Mouse (Mus musculus): ENCODE measurements around the gene Alox5. TPM values are rescaled to one million over a fixed set of nuclear protein-coding genes. Genes with fewer than 3 reads are reported as not detected.

The Alox5 gene
- polyA plus RNA-seq, 1 experiment = 0.44 TPM

GRCm38 (mm10) chr6:116374136-116374535, 86.8 kb downstream of the Alox5 start:
- no peaks in the 10 kb centered on the region for H3K4me1 ChIP-seq (ENCODE audit: control insufficient read depth, insufficient read depth, low read length)
- H3K27ac ChIP-seq (ENCODE audit: insufficient read depth, low read length) = no peak overlapping the region
- no peak overlapping the region for H3K4me3 ChIP-seq (ENCODE audit: insufficient read depth, low read length)
- TF ChIP-seq POLR2A (IDR thresholded peaks at IDR 0.05; ENCODE audit: low read depth, low read length) = no peak
- no peak for TF ChIP-seq CTCF (IDR thresholded peaks at IDR 0.05; ENCODE audit: borderline replicate concordance, insufficient read depth, low read length)

DNA sequence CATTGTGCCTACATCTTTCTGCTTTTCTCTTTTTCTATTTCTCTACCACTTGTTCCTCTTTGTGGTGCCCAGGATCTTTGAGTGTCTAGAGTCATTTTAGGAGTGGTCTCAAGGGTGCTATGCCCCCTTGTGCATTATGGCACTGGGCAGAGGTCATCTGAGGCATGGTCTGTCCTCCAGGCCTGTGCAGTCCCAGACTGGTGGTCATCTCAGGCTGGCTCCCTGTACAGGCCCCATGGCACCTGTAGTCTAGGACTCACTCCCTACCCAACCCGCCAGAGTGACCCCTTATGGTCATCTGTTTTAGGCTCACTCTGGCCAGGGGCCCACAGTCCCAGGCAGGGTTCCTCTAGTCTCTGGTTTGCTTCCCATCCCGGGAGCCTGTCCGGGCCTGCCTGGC, 89.5 kb downstream of the Alox5 start:
- Histone ChIP-seq H3K4me1 (ENCODE audit: control insufficient read depth, insufficient read depth, low read length) (no peaks in the 10 kb centered on the region), H3K27ac (ENCODE audit: insufficient read depth, low read length) (no peak overlapping the region), H3K4me3 (ENCODE audit: insufficient read depth, low read length) (no peak overlapping the region)
- TF ChIP-seq POLR2A (IDR thresholded peaks at IDR 0.05; ENCODE audit: low read depth, low read length) (no peak), CTCF (IDR thresholded peaks at IDR 0.05; ENCODE audit: borderline replicate concordance, insufficient read depth, low read length) (no peak)

GRCm38 (mm10) chr6:116370216-116370976, 90.6 kb downstream of the Alox5 start:
- no peak for TF ChIP-seq POLR2A (IDR thresholded peaks at IDR 0.05; ENCODE audit: low read depth, low read length)
- no peak for TF ChIP-seq CTCF (IDR thresholded peaks at IDR 0.05; ENCODE audit: borderline replicate concordance, insufficient read depth, low read length)
- Histone ChIP-seq H3K27ac (ENCODE audit: insufficient read depth, low read length) (no peak overlapping the region), H3K4me1 (ENCODE audit: control insufficient read depth, insufficient read depth, low read length) (no peaks in the 10 kb centered on the region), H3K4me3 (ENCODE audit: insufficient read depth, low read length) (no peak overlapping the region)

- H3K4me3 ChIP-seq (ENCODE audit: insufficient read depth, low read length) = no peak overlapping the region
- TF ChIP-seq CTCF (IDR thresholded peaks at IDR 0.05; ENCODE audit: borderline replicate concordance, insufficient read depth, low read length) = no peak
- no peak for TF ChIP-seq POLR2A (IDR thresholded peaks at IDR 0.05; ENCODE audit: low read depth, low read length)
- no peaks in the 10 kb centered on the region for H3K4me1 ChIP-seq (ENCODE audit: control insufficient read depth, insufficient read depth, low read length)
- no peak overlapping the region for H3K27ac ChIP-seq (ENCODE audit: insufficient read depth, low read length)
Observed at GRCm38 (mm10) chr6:116369811-116370210, 91.2 kb downstream of the Alox5 start.

DNA sequence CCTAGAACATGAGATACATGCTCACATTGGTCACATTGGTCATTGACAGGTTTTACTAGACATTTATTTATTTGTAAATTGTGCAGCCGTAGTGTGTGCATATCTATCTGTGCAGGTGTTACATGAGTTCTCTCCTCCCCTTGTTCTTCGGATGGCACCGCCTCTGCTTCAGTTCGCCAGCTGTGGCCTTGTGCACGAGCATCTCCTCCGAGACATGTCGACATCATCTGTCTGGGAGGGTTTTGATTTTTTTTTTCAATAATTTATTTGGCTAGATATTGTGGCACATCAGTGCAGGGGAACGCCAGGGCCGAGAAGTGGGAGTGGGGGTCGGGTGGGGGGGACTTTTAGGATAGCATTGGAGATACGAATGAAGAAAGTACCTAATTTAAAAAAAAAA, 93.0 kb downstream of the Alox5 start:
- H3K4me3 ChIP-seq (ENCODE audit: insufficient read depth, low read length) = no peak overlapping the region
- no peak for TF ChIP-seq CTCF (IDR thresholded peaks at IDR 0.05; ENCODE audit: borderline replicate concordance, insufficient read depth, low read length)
- no peak for TF ChIP-seq POLR2A (IDR thresholded peaks at IDR 0.05; ENCODE audit: low read depth, low read length)
- H3K4me1 ChIP-seq (ENCODE audit: control insufficient read depth, insufficient read depth, low read length) = no peaks in the 10 kb centered on the region
- no peak overlapping the region for H3K27ac ChIP-seq (ENCODE audit: insufficient read depth, low read length)

DNA sequence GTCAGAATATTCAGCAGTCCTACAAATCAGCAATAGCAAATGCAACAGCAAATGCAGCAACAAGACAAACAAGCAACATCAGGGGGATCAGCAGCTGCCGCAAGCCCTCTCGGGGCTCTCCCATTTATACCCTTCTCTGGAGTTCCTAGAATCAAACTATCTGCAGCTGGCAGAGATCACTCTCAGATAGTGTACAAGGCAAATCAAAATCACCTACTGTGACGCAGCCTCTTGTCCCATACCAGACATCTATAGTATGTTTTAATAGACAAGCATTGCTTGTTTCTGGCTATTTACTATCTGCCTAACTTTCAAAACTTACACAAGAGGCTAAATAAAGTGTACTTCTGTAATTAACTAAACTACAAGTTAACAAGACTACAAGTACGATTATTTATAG, 99.0 kb downstream of the Alox5 start:
- no peak overlapping the region for H3K27ac ChIP-seq (ENCODE audit: insufficient read depth, low read length)
- H3K4me1 ChIP-seq (ENCODE audit: control insufficient read depth, insufficient read depth, low read length) = no peaks in the 10 kb centered on the region
- TF ChIP-seq CTCF (IDR thresholded peaks at IDR 0.05; ENCODE audit: borderline replicate concordance, insufficient read depth, low read length) = no peak
- TF ChIP-seq POLR2A (IDR thresholded peaks at IDR 0.05; ENCODE audit: low read depth, low read length) = no peak
- no peak overlapping the region for H3K4me3 ChIP-seq (ENCODE audit: insufficient read depth, low read length)

DNA sequence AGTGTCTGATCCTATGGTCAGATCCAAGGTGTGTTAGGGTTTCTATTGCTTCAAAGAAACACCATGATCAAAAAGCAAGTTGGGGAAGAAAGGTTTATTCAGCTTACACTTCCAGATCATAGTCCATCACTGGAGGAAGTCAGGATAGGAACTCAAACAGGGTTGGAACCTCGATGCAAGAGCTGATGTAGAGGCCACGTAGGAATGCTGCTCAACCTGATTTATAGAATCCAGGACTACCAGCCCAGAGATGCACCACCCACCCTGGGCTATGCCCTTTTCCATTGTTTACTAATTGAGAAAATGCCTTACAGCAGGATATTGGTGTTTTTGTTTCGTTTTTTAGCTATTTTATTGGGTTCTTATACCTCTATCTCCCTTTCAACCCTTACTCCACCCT, 99.5 kb downstream of the Alox5 start:
- Histone ChIP-seq H3K4me3 (ENCODE audit: insufficient read depth, low read length) (no peak overlapping the region), H3K27ac (ENCODE audit: insufficient read depth, low read length) (no peak overlapping the region), H3K4me1 (ENCODE audit: control insufficient read depth, insufficient read depth, low read length) (no peaks in the 10 kb centered on the region)
- TF ChIP-seq POLR2A (IDR thresholded peaks at IDR 0.05; ENCODE audit: low read depth, low read length) (no peak), CTCF (IDR thresholded peaks at IDR 0.05; ENCODE audit: borderline replicate concordance, insufficient read depth, low read length) (no peak)

Other genes starting within 250 kb of the Alox5 start
- gene Zfand4, start 197.0 kb downstream of the Alox5 start, polyA plus RNA-seq (2011; ENCODE audit: insufficient read length, low read depth, missing spikeins) = 2.9 and 3.1 TPM in 2 replicates
- 33.0 and 47.5 TPM in 2 replicates for gene March8, start 123.2 kb downstream of the Alox5 start, polyA plus RNA-seq (2011; ENCODE audit: insufficient read length, low read depth, missing spikeins)
- not detected in 2 replicates for gene Olfr211, start 27.9 kb upstream of the Alox5 start, polyA plus RNA-seq (2011; ENCODE audit: insufficient read length, low read depth, missing spikeins)
- gene Olfr212, start 45.3 kb upstream of the Alox5 start, polyA plus RNA-seq (2011; ENCODE audit: insufficient read length, low read depth, missing spikeins) = not detected in 2 replicates
- gene Olfr213, start 77.3 kb upstream of the Alox5 start, polyA plus RNA-seq (2011; ENCODE audit: insufficient read length, low read depth, missing spikeins) = not detected in 2 replicates
- gene Gm5580, start 90.0 kb upstream of the Alox5 start, polyA plus RNA-seq (2011; ENCODE audit: insufficient read length, low read depth, missing spikeins) = not detected in 2 replicates
- not detected in 2 replicates for gene Olfr214, start 93.1 kb upstream of the Alox5 start, polyA plus RNA-seq (2011; ENCODE audit: insufficient read length, low read depth, missing spikeins)
- not detected in 2 replicates for gene Olfr215, start 123.0 kb upstream of the Alox5 start, polyA plus RNA-seq (2011; ENCODE audit: insufficient read length, low read depth, missing spikeins)
- 28.4 and 49.7 TPM in 2 replicates for gene Zfp422, start 167.8 kb upstream of the Alox5 start, polyA plus RNA-seq (2011; ENCODE audit: insufficient read length, low read depth, missing spikeins)
- not detected in 2 replicates for gene Depp1, start 189.4 kb upstream of the Alox5 start, polyA plus RNA-seq (2011; ENCODE audit: insufficient read length, low read depth, missing spikeins)
- gene Rassf4, start 212.8 kb upstream of the Alox5 start, polyA plus RNA-seq (2011; ENCODE audit: insufficient read length, low read depth, missing spikeins) = 0.65 and 2.0 TPM in 2 replicates